Mouse (Mus musculus) megakaryocyte, embryonic 14.5 days (primary cell): ENCODE results near the gene Cryz.

Source experiments
- FLI1 ChIP-seq: IDR thresholded peaks from 2 replicates; pipeline ENCODE4 v1.6.1; 2012; ENCODE audit warnings: low read length, inconsistent platforms, mixed read lengths
- GATA1 ChIP-seq: IDR thresholded peaks from 3 replicates; pipeline ENCODE4 v1.6.1; 2012; ENCODE audit warnings: mixed read lengths, low read length, inconsistent platforms, borderline replicate concordance

DNA sequence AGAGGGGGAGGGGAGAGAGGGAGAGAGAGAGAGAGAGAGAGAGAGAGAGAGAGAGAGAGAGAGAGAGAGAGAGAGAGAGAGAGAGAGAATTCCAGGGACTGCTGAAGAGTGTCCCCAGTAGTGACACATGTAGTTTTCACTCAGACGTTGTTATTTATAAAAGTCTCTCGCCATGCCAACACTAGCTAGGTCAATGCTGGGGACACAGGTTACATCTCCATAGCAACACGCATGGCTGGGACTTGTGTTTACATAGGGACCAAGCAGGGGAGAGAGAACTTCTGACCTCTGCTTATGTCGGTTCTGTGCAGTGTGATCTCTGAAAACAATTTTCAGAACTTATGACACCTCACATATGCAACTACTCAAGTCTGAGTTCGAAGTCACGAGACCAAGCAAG is 57.8 kb downstream of the Cryz start:
- no peak for TF ChIP-seq GATA1
- TF ChIP-seq FLI1, result no peak
